Mouse (Mus musculus): ENCODE measurements around the gene Smg6. TPM values are rescaled to one million over a fixed set of nuclear protein-coding genes. Genes with fewer than 3 reads are reported as not detected.

Gene Smg6
- polyA plus RNA-seq, 1 experiment from 2014 or later = 11.0 TPM

GRCm38 (mm10) chr11:75051239-75051638, 125.6 kb downstream of the Smg6 start:
- H3K27ac ChIP-seq (replicated peaks) = peak overlapping the region; percentile 95
- WGBS = 50% methylated on average over 1 of the region's 1 CpGs
- peaks cover 86% of the 10 kb centered on the region for H3K4me1 ChIP-seq
- H3K9ac ChIP-seq = peak overlapping the region; percentile 58; the same call in 1 of the 2 replicates
- no peak overlapping the region for H3K4me3 ChIP-seq
- no peak for ATAC-seq (ENCODE audit: extremely low read depth, insufficient number of reproducible peaks, low FRiP score, low TSS enrichment)
- peak overlapping the region; percentile 14; the same call in 1 of the 2 replicates for H3K4me2 ChIP-seq
- no peaks in the 10 kb centered on the region for H3K9me3 ChIP-seq
- peaks cover 10% of the 10 kb centered on the region; the same call in 1 of the 2 replicates for H3K36me3 ChIP-seq
- no peaks in the 10 kb centered on the region for H3K27me3 ChIP-seq (replicated peaks)

- H3K27me3 ChIP-seq (replicated peaks) = no peaks in the 10 kb centered on the region
- peak overlapping the region; percentile 58 for H3K9ac ChIP-seq
- peak overlapping the region; percentile 95 for H3K27ac ChIP-seq (replicated peaks)
- peak overlapping the region; percentile 14; the same call in 1 of the 2 replicates for H3K4me2 ChIP-seq
- H3K9me3 ChIP-seq = no peaks in the 10 kb centered on the region
- ATAC-seq (ENCODE audit: extremely low read depth, insufficient number of reproducible peaks, low FRiP score, low TSS enrichment) = peak; percentile 59
- 35% methylated on average over 13 of the region's 13 CpGs for WGBS
- peaks cover 10% of the 10 kb centered on the region; the same call in 1 of the 2 replicates for H3K36me3 ChIP-seq
- peaks cover 79% of the 10 kb centered on the region for H3K4me1 ChIP-seq
- H3K4me3 ChIP-seq = no peak overlapping the region
Observed at GRCm38 (mm10) chr11:75051712-75052550, 126.3 kb downstream of the Smg6 start.

GRCm38 (mm10) chr11:75053020-75053419, 127.4 kb downstream of the Smg6 start:
- Histone ChIP-seq H3K4me2 (peak overlapping the region; percentile 37), H3K4me3 (no peak overlapping the region), H3K36me3 (peaks cover 20% of the 10 kb centered on the region), H3K27me3 (replicated peaks) (no peaks in the 10 kb centered on the region), H3K4me1 (peaks cover 68% of the 10 kb centered on the region), H3K9ac (peak overlapping the region; percentile 34), H3K27ac (replicated peaks) (peak overlapping the region; percentile 95), H3K9me3 (no peaks in the 10 kb centered on the region)
- no peak for ATAC-seq (ENCODE audit: extremely low read depth, insufficient number of reproducible peaks, low FRiP score, low TSS enrichment)
- WGBS = 50% methylated on average over 2 of the region's 2 CpGs

GRCm38 (mm10) chr11:75053722-75054121, 128.1 kb downstream of the Smg6 start:
- Histone ChIP-seq H3K27me3 (replicated peaks) (no peaks in the 10 kb centered on the region), H3K4me3 (no peak overlapping the region), H3K9me3 (no peaks in the 10 kb centered on the region), H3K27ac (replicated peaks) (peak overlapping the region; percentile 95), H3K9ac (peak overlapping the region; percentile 59), H3K4me1 (peaks cover 61% of the 10 kb centered on the region), H3K4me2 (peak overlapping the region; percentile 37), H3K36me3 (peaks cover 24% of the 10 kb centered on the region)
- no peak for ATAC-seq (ENCODE audit: extremely low read depth, insufficient number of reproducible peaks, low FRiP score, low TSS enrichment)
- 34% methylated on average over 7 of the region's 7 CpGs for WGBS

GRCm38 (mm10) chr11:75054184-75054877, 128.7 kb downstream of the Smg6 start:
- peak; percentile 52; the same call in 1 of the 2 replicates for ATAC-seq (ENCODE audit: extremely low read depth, insufficient number of reproducible peaks, low FRiP score, low TSS enrichment)
- Histone ChIP-seq H3K36me3 (peaks cover 24% of the 10 kb centered on the region), H3K27me3 (replicated peaks) (no peaks in the 10 kb centered on the region), H3K4me2 (0 out of 2 replicates have a peak overlapping the region, but pooled peaks have one; percentile 14), H3K27ac (replicated peaks) (peak overlapping the region; percentile 95), H3K4me1 (peaks cover 55% of the 10 kb centered on the region), H3K9ac (no peak overlapping the region), H3K9me3 (no peaks in the 10 kb centered on the region), H3K4me3 (no peak overlapping the region)
- 50% methylated on average over 5 of the region's 5 CpGs for WGBS

- no peak overlapping the region for H3K4me2 ChIP-seq
- H3K9ac ChIP-seq = no peak overlapping the region
- H3K9me3 ChIP-seq = no peaks in the 10 kb centered on the region
- no peak overlapping the region for H3K4me3 ChIP-seq
- peaks cover 25% of the 10 kb centered on the region for H3K36me3 ChIP-seq
- H3K4me1 ChIP-seq = peaks cover 50% of the 10 kb centered on the region
- peak overlapping the region; percentile 95 for H3K27ac ChIP-seq (replicated peaks)
- H3K27me3 ChIP-seq (replicated peaks) = no peaks in the 10 kb centered on the region
- no peak for ATAC-seq (ENCODE audit: extremely low read depth, insufficient number of reproducible peaks, low FRiP score, low TSS enrichment)
- WGBS = 75% methylated on average over 3 of the region's 3 CpGs
Observed at GRCm38 (mm10) chr11:75054878-75055214, 129.2 kb downstream of the Smg6 start.

- Histone ChIP-seq H3K9ac (no peak overlapping the region), H3K4me1 (no peaks in the 10 kb centered on the region), H3K36me3 (peaks cover 17% of the 10 kb centered on the region), H3K4me3 (no peak overlapping the region), H3K27ac (replicated peaks) (no peak overlapping the region), H3K9me3 (no peaks in the 10 kb centered on the region), H3K4me2 (no peak overlapping the region), H3K27me3 (replicated peaks) (no peaks in the 10 kb centered on the region)
- no peak for ATAC-seq (ENCODE audit: extremely low read depth, insufficient number of reproducible peaks, low FRiP score, low TSS enrichment)
- WGBS = 93% methylated on average over 6 of the region's 6 CpGs
Observed at GRCm38 (mm10) chr11:75062650-75063049, 137.0 kb downstream of the Smg6 start.

- H3K4me3 ChIP-seq = no peak overlapping the region
- no peak overlapping the region for H3K27ac ChIP-seq (replicated peaks)
- no peak overlapping the region for H3K4me2 ChIP-seq
- H3K9me3 ChIP-seq = no peaks in the 10 kb centered on the region
- ATAC-seq (ENCODE audit: extremely low read depth, insufficient number of reproducible peaks, low FRiP score, low TSS enrichment) = no peak
- H3K27me3 ChIP-seq (replicated peaks) = no peaks in the 10 kb centered on the region
- no peak overlapping the region for H3K9ac ChIP-seq
- 83% methylated on average over 1 of the region's 1 CpGs for WGBS
- peaks cover 9% of the 10 kb centered on the region; the same call in 1 of the 2 replicates for H3K36me3 ChIP-seq
- no peaks in the 10 kb centered on the region for H3K4me1 ChIP-seq
Observed at GRCm38 (mm10) chr11:75064266-75064665, 138.6 kb downstream of the Smg6 start.

- H3K27ac ChIP-seq (replicated peaks) = no peak overlapping the region
- no peak overlapping the region for H3K4me2 ChIP-seq
- H3K36me3 ChIP-seq = no peaks in the 10 kb centered on the region
- WGBS = 67% methylated on average over 3 of the region's 3 CpGs
- H3K27me3 ChIP-seq (replicated peaks) = no peaks in the 10 kb centered on the region
- H3K9me3 ChIP-seq = no peaks in the 10 kb centered on the region
- no peak overlapping the region for H3K4me3 ChIP-seq
- H3K4me1 ChIP-seq = peaks cover 24% of the 10 kb centered on the region
- ATAC-seq (ENCODE audit: extremely low read depth, insufficient number of reproducible peaks, low FRiP score, low TSS enrichment) = no peak
- H3K9ac ChIP-seq = no peak overlapping the region
Observed at GRCm38 (mm10) chr11:75071352-75071751, 145.7 kb downstream of the Smg6 start.

- 62% methylated on average over 2 of the region's 2 CpGs for WGBS
- H3K27ac ChIP-seq (replicated peaks) = 0 out of 2 replicates have a peak overlapping the region, but pooled peaks have one; percentile 50
- H3K9ac ChIP-seq = no peak overlapping the region
- no peak for ATAC-seq (ENCODE audit: extremely low read depth, insufficient number of reproducible peaks, low FRiP score, low TSS enrichment)
- no peaks in the 10 kb centered on the region for H3K9me3 ChIP-seq
- no peaks in the 10 kb centered on the region for H3K27me3 ChIP-seq (replicated peaks)
- H3K4me1 ChIP-seq = peaks cover 24% of the 10 kb centered on the region
- H3K4me3 ChIP-seq = no peak overlapping the region
- no peaks in the 10 kb centered on the region for H3K36me3 ChIP-seq
- no peak overlapping the region for H3K4me2 ChIP-seq
Observed at GRCm38 (mm10) chr11:75072932-75073625, 147.5 kb downstream of the Smg6 start.

GRCm38 (mm10) chr11:75073696-75074095, 148.1 kb downstream of the Smg6 start:
- no peak overlapping the region for H3K9ac ChIP-seq
- no peak for ATAC-seq (ENCODE audit: extremely low read depth, insufficient number of reproducible peaks, low FRiP score, low TSS enrichment)
- no peaks in the 10 kb centered on the region for H3K27me3 ChIP-seq (replicated peaks)
- no peaks in the 10 kb centered on the region for H3K9me3 ChIP-seq
- peaks cover 24% of the 10 kb centered on the region for H3K4me1 ChIP-seq
- H3K27ac ChIP-seq (replicated peaks) = peak overlapping the region; percentile 50; the same call in 1 of the 2 replicates
- H3K4me3 ChIP-seq = no peak overlapping the region
- peaks cover 2% of the 10 kb centered on the region for H3K36me3 ChIP-seq
- WGBS = 81% methylated on average over 2 of the region's 2 CpGs
- H3K4me2 ChIP-seq = no peak overlapping the region

All from heart, embryonic 13.5 days (tissue).